Mouse (Mus musculus) ES-E14 (cell line): ENCODE results near the gene Sars2.

Source experiments
- CHD2 ChIP-seq: IDR thresholded peaks from 2 replicates; pipeline ENCODE4 v1.6.1; 2014; ENCODE audit warnings: mild to moderate bottlenecking, low read depth, low read length, inconsistent platforms
- HCFC1 ChIP-seq: IDR thresholded peaks from 2 replicates; pipeline ENCODE4 v1.6.1; 2012; ENCODE audit warnings: low read length, inconsistent platforms, borderline replicate concordance; ENCODE audit not compliant: insufficient read depth
- ZC3H11A ChIP-seq: IDR thresholded peaks from 2 replicates; pipeline ENCODE4 v1.6.1; 2012; ENCODE audit warnings: low read depth, mild to moderate bottlenecking, inconsistent platforms, low read length, borderline replicate concordance
- ZNF384 ChIP-seq: IDR thresholded peaks from 2 replicates; pipeline ENCODE4 v1.6.1; 2012; ENCODE audit warnings: low read depth, low read length, inconsistent platforms

GRCm38 (mm10) chr7:28714667-28715066 is 27.1 kb upstream of the Sars2 start:
- TF ChIP-seq HCFC1 (no peak), ZC3H11A (no peak), CHD2 (no peak), ZNF384 (no peak)
